Mouse (Mus musculus): ENCODE results near the gene Ndufc2. TPM values are rescaled to one million over a fixed set of nuclear protein-coding genes. Genes with fewer than 3 reads are reported as not detected.
A peak's percentile ranks its signal among the peaks of the same experiment; 100 is the strongest.

Gene Ndufc2
- 363 and 429 TPM in 2 replicates for polyA plus RNA-seq (2014; fragmentation: Nextera tagmentation; extraction: Ambion mirVana)

DNA sequence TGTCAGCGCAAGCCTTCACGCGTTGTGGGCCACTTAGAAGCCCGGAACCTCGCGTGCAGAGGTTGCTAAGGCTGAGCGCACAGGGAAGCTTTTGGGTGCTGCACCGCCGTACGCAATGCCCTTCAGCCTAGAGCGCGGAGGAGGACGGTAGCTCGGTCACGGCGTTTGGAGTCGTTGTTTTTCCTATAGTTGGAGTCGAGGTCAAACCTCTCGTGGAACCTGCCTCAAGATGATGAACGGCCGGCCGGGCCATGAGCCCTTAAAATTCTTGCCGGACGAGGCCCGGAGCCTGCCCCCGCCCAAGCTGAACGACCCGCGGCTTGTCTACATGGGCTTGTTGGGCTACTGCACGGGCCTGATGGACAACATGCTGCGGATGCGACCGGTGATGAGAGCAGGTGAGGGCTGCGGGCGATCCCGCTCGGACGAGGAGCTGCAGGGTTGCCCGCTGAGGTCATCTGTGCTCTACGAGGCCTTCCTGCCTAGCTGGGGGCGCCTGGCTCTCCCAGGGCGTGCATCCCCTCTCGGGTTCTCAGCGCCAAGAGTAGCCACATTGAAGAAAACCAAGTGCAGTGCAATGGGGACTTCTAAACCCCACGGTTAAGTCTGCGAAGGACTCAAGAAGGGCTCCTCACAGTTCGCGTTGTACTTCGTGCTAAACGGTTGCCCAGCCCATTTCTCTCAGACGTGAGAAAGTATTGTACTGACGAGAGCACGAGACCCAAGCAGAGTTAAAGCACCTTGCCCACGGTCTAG, at the start of gene Ndufc2:
Gene Ndufc2 (plus strand): TSS at position 44 of the 756 bp plus-strand sequence.
- Histone ChIP-seq H3K4me1 (ENCODE audit: control insufficient read depth, insufficient read depth, low read length) (peaks cover 9% of the 10 kb centered on the region; the same call in 1 of the 2 replicates), H3K36me3 (ENCODE audit: control insufficient read depth, insufficient read depth, low read length) (peaks cover 7% of the 10 kb centered on the region; the same call in 1 of the 2 replicates), H3K4me3 (ENCODE audit: low read depth, low read length) (peak within 1 kb of the TSS; percentile 97), H3K9ac (ENCODE audit: low read depth, low read length) (peak within 1 kb of the TSS; percentile 99), H3K4me2 (ENCODE audit: low read depth, low read length) (peak within 1 kb of the TSS; percentile 73), H3K27me3 (replicated peaks; ENCODE audit: control insufficient read depth, insufficient read depth, low read length) (no peaks in the 10 kb centered on the region), H3K27ac (replicated peaks; ENCODE audit: low read depth, low read length) (peak within 1 kb of the TSS; percentile 84), H3K9me3 (ENCODE audit: control insufficient read depth, low read length) (0 out of 2 replicates have a peak, but pooled peaks cover 4% of the 10 kb centered on the region)
- DNase-seq (ENCODE audit: low spot score) (peak; percentile 90), ATAC-seq (ENCODE audit: low read depth) (peak; percentile 94)
- under 1% methylated on average over 54 of the region's 54 CpGs for WGBS

DNA sequence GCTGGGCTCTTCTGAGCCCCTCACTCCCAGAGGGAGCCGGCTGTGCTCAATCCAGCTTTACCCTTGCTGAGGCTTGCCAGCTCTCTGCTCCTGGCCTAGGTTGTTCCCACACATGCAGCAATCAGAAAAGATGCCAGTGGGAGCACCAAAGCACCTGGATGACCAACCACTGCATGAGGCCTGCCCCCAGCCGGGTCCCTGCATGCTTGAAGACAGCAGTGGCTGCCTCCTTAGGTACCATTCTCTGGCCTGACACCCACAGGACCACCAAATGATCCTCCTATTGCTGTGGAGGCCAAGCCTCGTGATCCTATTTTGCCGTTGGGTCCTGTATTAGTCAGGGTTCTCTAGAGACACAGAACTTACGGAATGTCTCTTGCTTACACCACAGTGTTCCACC, 48.9 kb upstream of the Ndufc2 start:
- no peak overlapping the region for H3K27ac ChIP-seq (replicated peaks; ENCODE audit: low read depth, low read length)
- no peaks in the 10 kb centered on the region for H3K36me3 ChIP-seq (ENCODE audit: control insufficient read depth, insufficient read depth, low read length)
- H3K27me3 ChIP-seq (replicated peaks; ENCODE audit: control insufficient read depth, insufficient read depth, low read length) = no peaks in the 10 kb centered on the region
- H3K4me3 ChIP-seq (ENCODE audit: low read depth, low read length) = no peak overlapping the region
- no peak overlapping the region for H3K9ac ChIP-seq (ENCODE audit: low read depth, low read length)
- H3K4me1 ChIP-seq (ENCODE audit: control insufficient read depth, insufficient read depth, low read length) = peaks cover under 1% of the 10 kb centered on the region; the same call in 1 of the 2 replicates
- ATAC-seq (ENCODE audit: low read depth) = no peak
- no peak for DNase-seq (ENCODE audit: low spot score)
- H3K9me3 ChIP-seq (ENCODE audit: control insufficient read depth, low read length) = no peaks in the 10 kb centered on the region
- H3K4me2 ChIP-seq (ENCODE audit: low read depth, low read length) = no peak overlapping the region
- 87% methylated on average over 5 of the region's 5 CpGs for WGBS

GRCm38 (mm10) chr7:97351792-97352513, 47.9 kb upstream of the Ndufc2 start:
- H3K4me3 ChIP-seq (ENCODE audit: low read depth, low read length) = no peak overlapping the region
- H3K9ac ChIP-seq (ENCODE audit: low read depth, low read length) = no peak overlapping the region
- no peaks in the 10 kb centered on the region for H3K27me3 ChIP-seq (replicated peaks; ENCODE audit: control insufficient read depth, insufficient read depth, low read length)
- no peaks in the 10 kb centered on the region for H3K36me3 ChIP-seq (ENCODE audit: control insufficient read depth, insufficient read depth, low read length)
- no peak overlapping the region for H3K4me2 ChIP-seq (ENCODE audit: low read depth, low read length)
- no peaks in the 10 kb centered on the region for H3K4me1 ChIP-seq (ENCODE audit: control insufficient read depth, insufficient read depth, low read length)
- no peaks in the 10 kb centered on the region for H3K9me3 ChIP-seq (ENCODE audit: control insufficient read depth, low read length)
- ATAC-seq (ENCODE audit: low read depth) = no peak
- no peak overlapping the region for H3K27ac ChIP-seq (replicated peaks; ENCODE audit: low read depth, low read length)
- no peak for DNase-seq (ENCODE audit: low spot score)
- 83% methylated on average over 11 of the region's 11 CpGs for WGBS

GRCm38 (mm10) chr7:97353356-97353755, 46.4 kb upstream of the Ndufc2 start:
- Histone ChIP-seq H3K27ac (replicated peaks; ENCODE audit: low read depth, low read length) (no peak overlapping the region), H3K9me3 (ENCODE audit: control insufficient read depth, low read length) (no peaks in the 10 kb centered on the region), H3K27me3 (replicated peaks; ENCODE audit: control insufficient read depth, insufficient read depth, low read length) (no peaks in the 10 kb centered on the region), H3K4me3 (ENCODE audit: low read depth, low read length) (no peak overlapping the region), H3K4me2 (ENCODE audit: low read depth, low read length) (no peak overlapping the region), H3K36me3 (ENCODE audit: control insufficient read depth, insufficient read depth, low read length) (no peaks in the 10 kb centered on the region), H3K9ac (ENCODE audit: low read depth, low read length) (no peak overlapping the region), H3K4me1 (ENCODE audit: control insufficient read depth, insufficient read depth, low read length) (no peaks in the 10 kb centered on the region)
- WGBS = 83% methylated on average over 6 of the region's 6 CpGs
- ATAC-seq (ENCODE audit: low read depth) (no peak), DNase-seq (ENCODE audit: low spot score) (no peak)

- Histone ChIP-seq H3K9me3 (ENCODE audit: control insufficient read depth, low read length) (no peaks in the 10 kb centered on the region), H3K9ac (ENCODE audit: low read depth, low read length) (no peak overlapping the region), H3K4me1 (ENCODE audit: control insufficient read depth, insufficient read depth, low read length) (no peaks in the 10 kb centered on the region), H3K27me3 (replicated peaks; ENCODE audit: control insufficient read depth, insufficient read depth, low read length) (no peaks in the 10 kb centered on the region), H3K36me3 (ENCODE audit: control insufficient read depth, insufficient read depth, low read length) (no peaks in the 10 kb centered on the region), H3K27ac (replicated peaks; ENCODE audit: low read depth, low read length) (no peak overlapping the region), H3K4me3 (ENCODE audit: low read depth, low read length) (no peak overlapping the region), H3K4me2 (ENCODE audit: low read depth, low read length) (no peak overlapping the region)
- 41% methylated on average over 13 of the region's 13 CpGs for WGBS
- DNase-seq (ENCODE audit: low spot score) (peak; percentile 11), ATAC-seq (ENCODE audit: low read depth) (no peak; the same call in 1 of the 2 replicates)
Observed at GRCm38 (mm10) chr7:97355068-97355841, 44.5 kb upstream of the Ndufc2 start.

DNA sequence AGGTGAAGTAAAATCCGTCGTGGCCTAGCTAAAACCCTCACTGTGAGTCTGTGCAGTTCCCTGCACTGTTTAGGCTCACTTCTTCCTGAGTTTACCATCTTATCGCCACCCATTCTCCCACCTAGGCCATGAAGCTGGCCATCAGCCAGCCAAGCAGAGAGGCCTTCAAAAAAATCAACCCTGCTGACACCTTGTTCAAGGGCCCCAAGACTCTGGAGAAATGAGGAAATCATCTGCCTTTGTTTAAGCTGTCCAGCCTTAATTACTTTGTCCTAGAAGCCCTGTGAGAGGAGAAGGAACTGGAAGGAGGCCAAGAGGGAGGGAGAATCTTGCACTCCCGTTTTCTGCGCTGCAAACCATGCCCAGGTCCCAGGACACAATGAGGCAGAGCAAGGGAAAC, 43.5 kb upstream of the Ndufc2 start:
- H3K36me3 ChIP-seq (ENCODE audit: control insufficient read depth, insufficient read depth, low read length) = no peaks in the 10 kb centered on the region
- DNase-seq (ENCODE audit: low spot score) = no peak
- no peaks in the 10 kb centered on the region for H3K27me3 ChIP-seq (replicated peaks; ENCODE audit: control insufficient read depth, insufficient read depth, low read length)
- H3K4me1 ChIP-seq (ENCODE audit: control insufficient read depth, insufficient read depth, low read length) = no peaks in the 10 kb centered on the region
- H3K4me3 ChIP-seq (ENCODE audit: low read depth, low read length) = no peak overlapping the region
- ATAC-seq (ENCODE audit: low read depth) = no peak
- no peak overlapping the region for H3K9ac ChIP-seq (ENCODE audit: low read depth, low read length)
- H3K27ac ChIP-seq (replicated peaks; ENCODE audit: low read depth, low read length) = no peak overlapping the region
- no peaks in the 10 kb centered on the region for H3K9me3 ChIP-seq (ENCODE audit: control insufficient read depth, low read length)
- WGBS = 80% methylated on average over 5 of the region's 5 CpGs
- H3K4me2 ChIP-seq (ENCODE audit: low read depth, low read length) = no peak overlapping the region

DNA sequence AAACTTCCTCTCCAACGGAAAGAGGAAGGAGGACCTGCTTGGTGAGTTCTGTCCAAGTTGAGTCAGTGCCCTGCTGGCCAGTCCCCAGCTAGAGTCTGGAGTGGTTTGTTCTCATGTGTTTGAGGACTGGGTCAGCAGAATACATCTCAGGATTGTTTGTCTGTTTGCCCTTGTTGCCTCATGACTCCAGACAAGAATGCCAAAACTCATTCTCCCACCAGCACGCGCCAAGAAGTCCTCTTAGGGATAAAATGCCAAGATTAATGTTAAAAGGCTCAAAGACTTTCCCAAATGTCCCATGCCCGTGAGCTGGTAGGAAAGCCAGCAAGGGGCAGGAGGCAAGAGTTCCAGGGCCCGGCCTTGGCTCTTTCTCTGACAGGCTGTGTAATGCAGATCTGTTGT, 42.9 kb upstream of the Ndufc2 start:
- no peaks in the 10 kb centered on the region for H3K27me3 ChIP-seq (replicated peaks; ENCODE audit: control insufficient read depth, insufficient read depth, low read length)
- 84% methylated on average over 5 of the region's 5 CpGs for WGBS
- H3K4me3 ChIP-seq (ENCODE audit: low read depth, low read length) = no peak overlapping the region
- H3K4me2 ChIP-seq (ENCODE audit: low read depth, low read length) = no peak overlapping the region
- no peak for ATAC-seq (ENCODE audit: low read depth)
- H3K9me3 ChIP-seq (ENCODE audit: control insufficient read depth, low read length) = no peaks in the 10 kb centered on the region
- H3K9ac ChIP-seq (ENCODE audit: low read depth, low read length) = no peak overlapping the region
- H3K4me1 ChIP-seq (ENCODE audit: control insufficient read depth, insufficient read depth, low read length) = no peaks in the 10 kb centered on the region
- no peaks in the 10 kb centered on the region for H3K36me3 ChIP-seq (ENCODE audit: control insufficient read depth, insufficient read depth, low read length)
- no peak overlapping the region for H3K27ac ChIP-seq (replicated peaks; ENCODE audit: low read depth, low read length)
- DNase-seq (ENCODE audit: low spot score) = no peak

- H3K36me3 ChIP-seq (ENCODE audit: control insufficient read depth, insufficient read depth, low read length) = no peaks in the 10 kb centered on the region
- no peak for DNase-seq (ENCODE audit: low spot score)
- no peaks in the 10 kb centered on the region for H3K4me1 ChIP-seq (ENCODE audit: control insufficient read depth, insufficient read depth, low read length)
- H3K4me2 ChIP-seq (ENCODE audit: low read depth, low read length) = no peak overlapping the region
- no peak overlapping the region for H3K9ac ChIP-seq (ENCODE audit: low read depth, low read length)
- WGBS = 72% methylated on average over 3 of the region's 3 CpGs
- no peak for ATAC-seq (ENCODE audit: low read depth)
- H3K9me3 ChIP-seq (ENCODE audit: control insufficient read depth, low read length) = no peaks in the 10 kb centered on the region
- H3K27me3 ChIP-seq (replicated peaks; ENCODE audit: control insufficient read depth, insufficient read depth, low read length) = no peaks in the 10 kb centered on the region
- no peak overlapping the region for H3K27ac ChIP-seq (replicated peaks; ENCODE audit: low read depth, low read length)
- no peak overlapping the region for H3K4me3 ChIP-seq (ENCODE audit: low read depth, low read length)
Observed at GRCm38 (mm10) chr7:97357840-97358239, 42.0 kb upstream of the Ndufc2 start.

All from embryonic facial prominence, embryonic 14.5 days (tissue).